ENCODE assay signal across 8 mouse cellular contexts in genomic region chr2:144172100-144172770, GRCm38 (mm10).
DNase-seq lines count a peak whose midpoint lies in the region; ATAC-seq and TF ChIP-seq lines count a peak whose summit lies in the region.

No protein-coding gene starts in this region.

- no peaks in the 10 kb centered on the region for H3K9me3 ChIP-seq in MEL (replicated peaks; ENCODE audit: insufficient read depth, low read length)
- H3K9me3 ChIP-seq in hindbrain, embryonic 14.5 days (ENCODE audit: control insufficient read depth, low read length): no peaks in the 10 kb centered on the region
- no peaks in the 10 kb centered on the region for H3K9me3 ChIP-seq in lung, embryonic 16.5 days (ENCODE audit: control insufficient read depth, low read length)

- TF ChIP-seq RAD21 in MEL (IDR thresholded peaks at IDR 0.05; ENCODE audit: low read depth, low read length): no peak

- 11% methylated on average over 9 of the region's 9 CpGs for WGBS in hindbrain, embryonic 14.5 days
- WGBS in lung, embryonic 16.5 days: 14% methylated on average over 9 of the region's 9 CpGs

- no peak for TF ChIP-seq POLR2A in MEL (IDR thresholded peaks at IDR 0.05; ENCODE audit: control insufficient read depth in 1 of 2, insufficient read depth in 1 of 2, low read depth in 1 of 2, low read length in 2 of 2, poor library complexity in 1 of 2)

- no peak overlapping the region for H3K27ac ChIP-seq in MEL (ENCODE audit: control insufficient read depth, low read depth, low read length)
- H3K27ac ChIP-seq in hindbrain, embryonic 14.5 days: peak overlapping the region; percentile 76
- H3K27ac ChIP-seq in lung, embryonic 16.5 days (ENCODE audit: low read length): no peak overlapping the region

- H3K4me2 ChIP-seq in hindbrain, embryonic 14.5 days (replicated peaks): peak overlapping the region; percentile 52
- peak overlapping the region; percentile 71 for H3K4me2 ChIP-seq in lung, embryonic 16.5 days (ENCODE audit: low read depth, low read length)

- H3K79me2 ChIP-seq in MEL (ENCODE audit: control insufficient read depth, insufficient read depth, low read length, poor library complexity): no peaks in the 10 kb centered on the region

- no peak for TF ChIP-seq CTCF in MEL (IDR thresholded peaks at IDR 0.05 in 2 of 3, conservative IDR thresholded peaks at IDR 0.05 in 1 of 3; ENCODE audit: control insufficient read depth in 1 of 3, insufficient read depth in 1 of 3, low read depth in 2 of 3, low read length in 3 of 3, poor library complexity in 1 of 3, severe bottlenecking in 1 of 3)

- no peak for DNase-seq in MEL (ENCODE audit: low read depth, low spot score)
- peak; percentile 86 for DNase-seq in cerebellum, adult 9-11 months
- peak; percentile 80 to 84 for DNase-seq in frontal cortex, postnatal 10 days (ENCODE audit: low spot score in 2 of 2)
- peak; percentile 87 for DNase-seq in hindbrain, embryonic 14.5 days (ENCODE audit: low spot score)
- peak; percentile 59 to 61 for DNase-seq in layer of hippocampus, postnatal 25 days (ENCODE audit: extremely low spot score in 1 of 2, low spot score in 1 of 2)
- peak; percentile 90 for DNase-seq in right cerebral cortex, adult 18-20 months
- no peak for DNase-seq in thymus, postnatal 25 days

- peaks cover 0 to 5% of the 10 kb centered on the region in 2 experiments; a peak in 1 of 4 replicates for H3K36me3 ChIP-seq in MEL (ENCODE audit: control insufficient read depth in 1 of 2, insufficient read depth in 2 of 2, low read length in 2 of 2)
- no peaks in the 10 kb centered on the region for H3K36me3 ChIP-seq in hindbrain, embryonic 14.5 days (replicated peaks; ENCODE audit: control insufficient read depth, insufficient read depth)
- H3K36me3 ChIP-seq in lung, embryonic 16.5 days (ENCODE audit: control insufficient read depth, insufficient read depth, low read length): no peaks in the 10 kb centered on the region

- ATAC-seq in hindbrain, embryonic 14.5 days (ENCODE audit: low FRiP score): peak; percentile 98
- ATAC-seq in lung, embryonic 16.5 days (ENCODE audit: low read depth): peak; percentile 90

- TF ChIP-seq EP300 in MEL (IDR thresholded peaks at IDR 0.05; ENCODE audit: low read depth in 1 of 2, low read length in 2 of 2): no peak

- H3K4me1 ChIP-seq in MEL (ENCODE audit: control insufficient read depth in 1 of 2, insufficient read depth in 2 of 2, low read length in 2 of 2): peaks cover 2 to 5% of the 10 kb centered on the region in 2 experiments; a peak in 3 of 4 replicates
- no peaks in the 10 kb centered on the region for H3K4me1 ChIP-seq in hindbrain, embryonic 14.5 days (replicated peaks; ENCODE audit: control insufficient read depth, insufficient read depth, low read length)
- peaks cover 6% of the 10 kb centered on the region for H3K4me1 ChIP-seq in lung, embryonic 16.5 days (replicated peaks; ENCODE audit: control insufficient read depth, insufficient read depth, low read length)

- no peak overlapping the region for H3K9ac ChIP-seq in MEL (ENCODE audit: control insufficient read depth, low read depth, low read length, poor library complexity, severe bottlenecking)
- H3K9ac ChIP-seq in hindbrain, embryonic 14.5 days: peak overlapping the region; percentile 58
- H3K9ac ChIP-seq in lung, embryonic 16.5 days (ENCODE audit: low read length): peak overlapping the region; percentile 68

- no peaks in the 10 kb centered on the region for H3K27me3 ChIP-seq in MEL (ENCODE audit: control insufficient read depth in 1 of 2, insufficient read depth in 2 of 2, low read length in 2 of 2)
- H3K27me3 ChIP-seq in hindbrain, embryonic 14.5 days (ENCODE audit: control insufficient read depth, insufficient read depth, low read length): no peaks in the 10 kb centered on the region
- no peaks in the 10 kb centered on the region for H3K27me3 ChIP-seq in lung, embryonic 16.5 days (ENCODE audit: control insufficient read depth, insufficient read depth, low read depth, low read length)

- H3K4me3 ChIP-seq in MEL (ENCODE audit: control insufficient read depth in 1 of 2, insufficient read depth in 1 of 2, low read depth in 2 of 2, low read length in 2 of 2): no peak overlapping the region
- H3K4me3 ChIP-seq in hindbrain, embryonic 14.5 days (replicated peaks; ENCODE audit: low read length): peak overlapping the region; percentile 31
- peak overlapping the region; percentile 48 for H3K4me3 ChIP-seq in lung, embryonic 16.5 days (ENCODE audit: low read length)

TF ChIP-seq in MEL, 35 proteins besides CTCF, POLR2A, EP300 and RAD21:
- TF ChIP-seq TBP (IDR thresholded peaks at IDR 0.05; ENCODE audit: low read depth, low read length) (no peak), E2F4 (IDR thresholded peaks at IDR 0.05; ENCODE audit: borderline replicate concordance, low read depth, low read length) (no peak), HCFC1 (IDR thresholded peaks at IDR 0.05; ENCODE audit: low read depth, low read length) (peak; percentile 72)
TF ChIP-seq in MEL: peak in this region for 1.

Comparison
In these comparisons a context has a peak if more than half of its experiments do, and no peak if none do; other contexts are left out.
1. DNase-seq: peak in cerebellum, adult 9-11 months (single experiment), frontal cortex, postnatal 10 days (2 of 2), hindbrain, embryonic 14.5 days (single experiment), layer of hippocampus, postnatal 25 days (2 of 2) and right cerebral cortex, adult 18-20 months (single experiment); none in MEL (single experiment) and thymus, postnatal 25 days (single experiment).
2. H3K4me3 ChIP-seq: peak in hindbrain, embryonic 14.5 days (single experiment) and lung, embryonic 16.5 days (single experiment); none in MEL (0 of 2).